Mouse (Mus musculus): ENCODE results near the gene Axdnd1.
"Not testable (repeated sequence)": the region's sequence is repeated elsewhere in the genome, so short reads cannot be mapped to it uniquely, and the experiment has no call there.

Gene Axdnd1

DNA sequence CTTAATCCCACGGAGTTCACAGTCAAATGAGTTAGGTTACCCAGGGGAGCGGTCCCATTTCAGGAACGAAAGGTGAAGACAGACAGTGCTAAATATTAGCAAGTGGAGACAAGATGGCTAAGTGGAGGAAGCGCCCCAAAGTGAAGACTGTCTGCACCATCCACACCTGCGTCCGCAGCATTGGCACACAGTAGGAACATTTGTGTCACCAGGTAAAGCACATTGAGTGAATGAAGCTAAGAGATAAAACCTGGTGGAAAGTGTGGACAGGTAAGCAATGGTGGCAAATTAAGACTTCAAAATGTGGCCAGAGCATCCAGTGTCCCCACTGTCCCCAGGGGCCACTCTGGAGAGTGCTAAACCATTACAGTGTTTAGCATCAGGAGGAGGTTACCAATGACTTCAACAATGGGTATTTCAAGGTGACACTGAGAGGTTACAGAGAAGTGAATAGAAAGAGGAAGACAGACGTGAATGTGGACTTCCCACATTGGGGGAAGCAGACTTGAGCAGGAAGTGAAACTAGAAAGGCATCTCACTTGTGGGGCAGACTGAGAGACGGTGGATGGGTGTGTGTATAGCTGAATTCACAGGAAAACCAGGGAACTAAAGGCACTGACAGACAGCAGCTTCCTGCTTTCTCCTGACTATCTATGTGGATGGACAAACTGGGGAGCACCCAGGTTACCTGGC, 16.2 kb upstream of the Axdnd1 start:
- DNase-seq (ENCODE audit: low read depth, low spot score) = peak; percentile 84

DNA sequence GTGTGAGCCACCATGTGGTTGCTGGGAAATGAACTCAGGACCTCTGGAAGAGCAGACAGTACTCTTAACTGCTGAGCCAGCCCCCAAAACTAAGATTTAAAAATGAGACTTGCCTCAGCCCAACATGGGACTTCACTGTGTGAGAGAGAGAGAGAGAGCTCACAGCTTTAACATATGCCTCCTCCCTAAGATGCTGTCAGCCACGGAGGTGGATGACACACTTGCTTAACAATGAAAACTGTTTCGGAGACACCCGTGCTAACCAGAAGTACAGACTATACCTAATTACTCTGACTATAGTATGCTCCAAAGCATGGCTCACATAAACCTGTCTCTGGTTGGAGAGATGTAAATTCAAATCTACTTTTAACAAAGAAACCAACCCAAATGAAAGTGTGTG, 12.5 kb upstream of the Axdnd1 start:
- no peak for DNase-seq (ENCODE audit: low read depth, low spot score)

DNA sequence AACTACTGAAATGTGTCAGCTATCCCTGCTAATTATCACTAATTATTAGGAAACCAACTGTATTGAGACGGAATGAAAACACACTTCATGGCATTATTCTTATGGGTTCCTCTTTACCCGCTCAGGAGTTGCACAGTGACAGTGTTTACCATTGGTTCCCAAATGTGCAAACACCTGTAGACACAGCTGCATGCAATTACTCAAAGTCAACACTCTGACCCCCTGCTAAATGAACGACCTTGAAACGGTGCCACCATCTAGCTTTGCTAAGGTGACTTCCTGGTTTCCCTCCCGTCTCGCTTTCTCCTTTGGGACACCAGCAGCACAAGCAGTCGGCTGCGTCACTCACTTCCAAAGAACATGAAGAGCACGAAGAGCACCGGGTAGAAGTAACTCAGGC, 11.5 kb upstream of the Axdnd1 start:
- DNase-seq (ENCODE audit: low read depth, low spot score) = peak; percentile 60

DNA sequence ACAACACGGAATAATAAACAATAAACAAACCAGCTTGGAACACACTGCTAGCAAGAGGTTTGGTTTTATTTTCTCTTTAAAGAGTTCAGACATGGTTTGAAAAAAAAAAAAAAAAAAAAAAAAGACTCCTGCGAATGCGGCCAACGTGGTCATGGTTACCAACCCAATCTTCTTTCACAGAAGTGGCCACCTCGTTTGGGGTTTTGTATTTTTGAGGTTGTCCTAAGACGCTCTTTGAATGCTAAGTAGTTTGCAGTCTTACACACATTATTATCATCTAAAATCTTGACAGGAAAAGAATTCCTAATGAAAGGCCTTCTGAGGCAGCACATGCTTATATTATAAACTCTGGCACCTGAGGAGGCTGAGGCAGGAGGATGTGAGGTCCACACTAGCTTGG, 7.5 kb upstream of the Axdnd1 start:
- no peak for DNase-seq (ENCODE audit: low read depth, low spot score)

DNA sequence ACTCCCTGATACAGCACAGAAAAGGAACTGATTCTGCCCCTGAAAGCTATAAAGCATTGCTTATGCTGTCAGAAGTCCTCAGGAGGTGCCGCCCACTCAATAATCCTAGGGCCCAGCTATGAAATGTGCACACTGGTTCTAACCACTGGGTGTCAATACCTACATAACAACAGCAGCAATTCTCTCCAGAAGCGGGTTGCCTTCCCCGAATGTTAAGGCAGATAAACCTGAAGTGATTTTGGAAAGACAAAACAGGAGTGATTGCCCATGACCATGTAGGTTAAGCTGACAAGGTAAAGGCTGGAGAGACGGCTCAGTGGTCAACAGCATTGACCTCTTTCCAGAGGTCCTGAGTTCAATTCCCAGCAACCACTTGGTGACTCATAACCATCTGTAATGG, 4.8 kb upstream of the Axdnd1 start:
- peak; percentile 17 for DNase-seq (ENCODE audit: low read depth, low spot score)

DNA sequence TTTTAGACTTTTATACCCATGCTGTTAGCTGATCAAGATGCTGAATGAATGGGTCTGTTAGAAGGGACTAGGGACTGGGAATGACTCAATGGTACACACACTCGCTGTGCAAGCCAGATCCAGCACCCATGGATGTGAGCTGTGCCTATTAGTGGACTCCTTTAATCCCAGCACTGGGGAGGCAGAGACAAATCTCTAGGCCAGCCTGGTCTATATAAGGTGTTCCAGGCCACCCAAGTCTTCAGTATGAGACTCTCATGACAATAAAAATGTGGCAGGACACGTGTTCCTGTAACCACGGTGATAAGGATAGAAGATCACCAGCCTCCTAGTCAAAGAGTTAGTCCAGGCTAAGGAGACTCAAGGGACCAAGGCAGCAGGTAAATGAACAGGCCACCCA, 3.1 kb upstream of the Axdnd1 start:
- DNase-seq (ENCODE audit: low read depth, low spot score) = no peak

DNA sequence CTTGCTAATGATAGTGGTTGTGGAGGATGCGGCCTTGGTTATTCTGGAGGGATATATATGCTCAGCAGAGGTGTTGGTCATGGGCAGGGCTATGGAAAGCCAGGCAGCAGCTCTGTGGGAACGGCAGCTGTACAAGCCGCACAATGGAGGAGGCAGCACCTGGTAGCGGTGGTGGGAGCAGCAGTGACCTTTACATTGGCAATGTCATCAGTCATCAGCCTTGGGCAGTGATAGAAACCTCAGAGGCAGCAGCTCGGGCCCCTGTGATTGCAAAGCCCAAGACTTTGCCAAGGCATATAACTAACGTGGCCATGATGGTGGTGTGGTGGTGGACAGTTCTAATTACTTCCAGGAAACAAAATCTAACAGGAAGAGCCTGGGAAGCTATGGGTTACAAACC, 2.5 kb upstream of the Axdnd1 start:
- no peak for DNase-seq (ENCODE audit: low read depth, low spot score)

DNA sequence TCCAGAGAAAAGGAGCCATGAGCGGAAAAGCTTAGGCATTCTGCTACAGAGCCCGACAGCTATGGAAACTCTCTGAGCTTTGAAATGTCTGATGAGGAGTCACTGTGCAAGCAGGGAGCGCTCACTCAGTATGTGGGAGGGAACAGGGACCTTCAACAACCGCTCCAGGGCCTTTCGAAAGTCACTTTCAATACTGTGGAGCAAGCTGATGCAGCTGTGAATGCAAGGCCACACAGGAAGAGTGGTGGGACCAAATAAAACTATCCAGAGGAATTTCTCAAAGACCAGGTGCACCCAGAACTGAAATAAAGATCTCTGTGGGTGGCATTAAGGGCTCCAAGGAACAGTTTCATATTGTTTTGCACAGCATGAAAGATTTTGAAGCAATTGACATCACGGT, 1.9 kb upstream of the Axdnd1 start:
- DNase-seq (ENCODE audit: low read depth, low spot score) = no peak

DNA sequence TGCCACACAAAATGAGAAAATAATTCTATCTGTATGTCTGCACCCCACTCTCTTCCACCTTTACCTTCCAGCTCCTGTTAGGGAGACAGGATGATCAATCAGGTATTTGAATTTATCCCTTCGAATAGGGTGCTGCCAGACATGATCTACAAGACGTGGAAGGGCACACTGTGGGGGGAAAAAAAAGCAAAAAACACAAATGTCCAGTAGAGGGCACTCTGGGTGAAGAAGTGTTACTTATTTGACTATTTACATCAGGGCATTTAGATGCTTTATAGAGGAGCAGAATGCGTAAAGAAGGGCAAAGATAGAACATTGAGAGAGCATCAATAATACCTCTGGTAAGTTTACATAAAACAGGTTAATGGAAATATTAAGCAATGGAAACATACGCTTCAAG, 2.8 kb downstream of the Axdnd1 start:
- DNase-seq (ENCODE audit: low read depth, low spot score) = peak; percentile 72

DNA sequence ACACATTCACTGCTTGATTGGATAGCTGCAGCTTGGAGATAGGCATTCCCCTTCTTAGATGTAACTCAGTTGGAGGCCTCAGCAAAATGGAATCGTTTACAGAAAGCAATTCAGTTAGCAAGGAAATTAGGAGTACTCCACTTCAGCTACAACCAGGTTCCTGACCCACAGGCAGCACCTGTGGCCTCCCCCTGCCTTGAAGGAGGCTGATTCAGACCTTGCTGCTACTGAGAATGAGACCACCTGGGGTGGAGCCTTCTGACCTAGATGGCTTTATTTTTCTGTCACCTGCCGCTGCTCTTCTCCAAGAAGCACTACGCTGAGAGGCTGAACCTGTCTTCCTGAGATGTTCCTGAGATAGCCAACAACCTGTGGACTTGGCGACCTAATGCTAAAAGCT, 12.4 kb downstream of the Axdnd1 start:
- DNase-seq (ENCODE audit: low read depth, low spot score) = no peak

DNA sequence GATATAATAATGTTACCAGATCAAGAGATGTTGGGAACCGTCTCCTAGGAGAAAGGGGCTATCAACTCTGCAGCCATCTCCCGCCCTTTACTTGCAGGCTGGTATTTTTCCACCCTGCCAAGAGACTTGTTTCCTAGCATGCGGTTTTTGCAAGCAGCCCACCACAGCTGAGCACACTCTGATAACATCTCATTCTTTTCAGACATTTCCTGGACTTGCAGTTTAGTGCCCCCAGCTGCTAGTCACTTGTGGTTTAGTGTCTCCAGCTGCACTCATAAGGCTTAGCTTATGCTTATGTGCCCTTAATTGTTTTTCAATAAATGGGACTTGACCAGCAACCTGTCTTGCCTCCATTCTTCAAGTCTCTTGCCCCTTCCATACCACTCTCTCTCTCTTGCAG, 13.0 kb downstream of the Axdnd1 start:
- no peak for DNase-seq (ENCODE audit: low read depth, low spot score)

DNA sequence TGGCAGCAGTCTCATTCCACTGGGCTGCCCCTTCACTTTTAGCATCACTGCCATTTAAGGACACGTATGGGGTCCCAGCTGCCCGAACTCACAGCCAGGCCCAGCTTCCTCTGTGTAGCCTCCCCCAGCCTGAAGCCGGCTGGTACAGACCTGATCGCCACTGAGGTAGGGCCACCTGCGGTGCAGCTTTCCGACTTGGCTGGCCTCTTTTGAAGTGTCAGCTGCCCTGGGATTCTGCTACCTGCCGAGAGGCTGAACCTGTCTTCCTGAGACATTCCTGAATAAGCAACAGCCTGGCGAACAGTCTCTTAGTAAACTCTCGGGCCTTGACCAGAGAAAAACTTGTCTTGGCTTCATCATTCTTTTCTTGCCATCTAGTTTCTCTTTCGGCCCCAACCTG, 17.7 kb downstream of the Axdnd1 start:
- DNase-seq (ENCODE audit: low read depth, low spot score) = no peak

DNA sequence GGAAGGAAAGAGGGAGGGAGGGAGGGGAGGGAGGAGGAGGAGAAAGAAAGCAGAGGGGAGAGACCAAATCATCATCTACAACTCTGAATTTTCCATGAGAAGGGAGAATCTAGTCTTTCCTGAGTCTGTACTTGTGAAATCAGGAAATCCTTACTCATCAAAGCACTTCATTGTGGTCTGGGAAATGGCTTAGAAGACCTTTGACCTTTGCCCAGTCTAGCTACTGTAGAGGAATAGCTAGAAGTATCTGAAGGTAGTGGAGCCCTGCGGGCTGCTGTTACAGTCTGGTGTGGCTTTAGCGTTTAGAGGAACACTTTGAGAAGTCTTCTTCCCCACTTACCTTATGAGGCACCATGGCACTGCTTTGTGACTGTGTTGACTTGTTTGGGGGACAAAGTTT, 18.5 kb downstream of the Axdnd1 start:
- no peak for DNase-seq (ENCODE audit: low read depth, low spot score)

DNA sequence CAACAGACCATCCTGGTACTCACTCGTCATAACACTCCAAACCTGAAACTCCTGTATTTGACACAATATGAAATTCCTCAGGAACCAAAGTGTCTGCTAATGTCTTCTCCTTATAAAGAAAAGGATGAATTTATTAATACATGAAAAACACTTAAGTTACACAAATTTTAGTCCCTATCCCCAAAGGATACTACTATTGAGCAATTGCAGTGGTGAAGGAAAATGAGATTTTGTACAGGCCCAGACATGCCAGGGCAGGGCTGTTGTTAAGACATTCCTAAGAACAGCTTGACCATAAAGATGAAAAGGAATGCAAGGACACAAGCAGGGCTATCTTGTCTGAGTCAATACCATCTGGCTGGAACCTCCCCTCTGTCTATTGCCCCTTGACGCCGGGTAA, 20.8 kb downstream of the Axdnd1 start:
- not testable (repeated sequence) for DNase-seq (ENCODE audit: low read depth, low spot score)

DNA sequence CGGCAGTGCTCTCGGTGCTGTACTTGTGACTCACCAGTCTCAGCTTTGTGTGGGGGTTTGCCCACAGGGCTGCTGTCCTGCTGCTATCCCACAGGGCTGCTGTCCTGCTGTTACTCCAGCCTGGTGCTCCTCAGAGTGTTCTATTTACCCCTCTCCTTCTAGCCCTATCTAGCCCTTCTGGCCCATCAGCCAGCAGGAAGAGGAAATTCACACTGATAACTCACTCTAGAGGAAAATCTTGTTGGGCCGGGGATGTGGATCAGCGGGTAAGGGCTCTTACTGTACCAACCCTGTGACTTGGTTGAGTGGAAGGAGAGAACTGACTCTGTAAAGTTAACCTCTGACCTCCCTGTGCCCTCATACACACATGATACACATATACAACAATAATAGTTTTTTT, 27.8 kb downstream of the Axdnd1 start:
- DNase-seq (ENCODE audit: low read depth, low spot score) = no peak

DNA sequence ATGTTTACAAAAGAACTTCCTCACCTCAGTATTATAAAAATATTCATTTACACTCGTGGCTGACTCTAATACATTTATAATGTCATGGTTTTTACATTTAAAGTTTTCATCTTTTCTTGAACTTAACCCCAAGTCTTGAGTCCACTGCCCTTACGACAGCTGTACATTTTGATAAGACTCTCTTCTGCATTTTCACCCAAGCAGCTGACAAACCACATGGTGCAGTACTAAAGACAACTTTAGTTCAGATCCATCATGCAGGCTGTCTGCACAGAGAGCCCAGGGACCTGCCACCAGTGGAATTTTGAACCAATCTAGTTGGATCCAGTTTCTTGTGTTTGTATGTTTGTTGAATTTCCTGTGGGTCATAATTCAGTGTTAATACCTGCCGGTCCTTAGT, 34.1 kb downstream of the Axdnd1 start:
- no peak for DNase-seq (ENCODE audit: low read depth, low spot score)

DNA sequence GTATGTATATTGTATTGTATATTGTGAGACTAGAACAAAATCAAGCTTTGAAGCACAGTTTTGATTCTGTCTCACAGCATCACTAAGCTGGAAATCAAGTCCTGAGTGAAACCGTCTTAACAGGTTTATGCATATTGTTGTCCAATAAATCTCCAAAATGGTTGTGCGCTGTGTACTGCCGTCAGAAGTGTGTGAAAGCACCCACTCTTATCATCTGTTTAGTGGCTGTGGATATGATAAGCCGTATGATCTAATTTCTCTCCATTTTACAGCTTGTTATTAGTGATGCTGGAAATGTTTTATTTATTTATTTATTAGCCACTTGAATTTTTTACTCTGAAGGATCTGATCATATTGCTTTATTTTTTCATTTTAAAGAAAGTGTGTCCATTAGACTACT, 34.7 kb downstream of the Axdnd1 start:
- no peak for DNase-seq (ENCODE audit: low read depth, low spot score)

DNA sequence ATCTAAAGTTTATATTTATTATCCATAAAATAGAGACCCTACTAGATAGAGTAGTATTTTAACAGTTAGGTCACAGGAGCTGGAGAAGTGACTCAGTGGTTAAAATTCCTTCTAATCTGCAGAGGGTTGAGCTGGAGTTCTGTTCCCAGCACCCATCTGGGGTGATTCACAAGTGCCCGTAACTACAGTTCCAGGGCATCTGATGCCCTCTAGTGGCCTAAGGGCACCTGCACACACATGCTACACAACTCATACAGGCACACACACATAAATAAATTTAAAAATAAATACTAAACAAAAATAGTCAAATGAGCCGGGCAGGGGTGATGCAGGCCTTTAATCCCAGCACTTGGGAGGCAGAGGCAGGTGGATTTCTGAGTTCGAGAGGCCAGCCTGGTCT, 39.7 kb downstream of the Axdnd1 start:
- peak; percentile 7 for DNase-seq (ENCODE audit: low read depth, low spot score)

DNA sequence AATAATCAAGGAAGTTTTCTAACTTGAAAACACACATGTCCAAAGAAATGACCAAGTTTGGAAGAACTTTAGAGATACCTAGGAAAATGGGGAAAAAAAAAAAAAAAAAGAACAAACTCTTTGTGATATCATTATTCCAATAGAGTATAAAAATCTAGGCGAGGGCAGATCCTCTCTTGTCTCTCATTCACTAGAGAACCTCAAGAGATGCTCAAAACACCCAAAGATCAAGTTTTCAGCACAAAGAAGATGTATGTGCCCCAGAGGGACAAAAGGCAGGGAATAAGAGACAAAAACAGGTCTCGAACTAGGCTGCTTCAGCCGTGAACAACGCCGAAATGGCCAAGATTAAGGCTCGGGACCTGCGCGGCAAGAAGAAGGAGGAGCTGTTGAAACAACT, 55.2 kb downstream of the Axdnd1 start, which contains the start of gene Gm2000:
Gene Gm2000, plus strand, starts transcription at position 301 of the 400 bp plus-strand sequence.
- DNase-seq (ENCODE audit: low read depth, low spot score) = no peak

DNA sequence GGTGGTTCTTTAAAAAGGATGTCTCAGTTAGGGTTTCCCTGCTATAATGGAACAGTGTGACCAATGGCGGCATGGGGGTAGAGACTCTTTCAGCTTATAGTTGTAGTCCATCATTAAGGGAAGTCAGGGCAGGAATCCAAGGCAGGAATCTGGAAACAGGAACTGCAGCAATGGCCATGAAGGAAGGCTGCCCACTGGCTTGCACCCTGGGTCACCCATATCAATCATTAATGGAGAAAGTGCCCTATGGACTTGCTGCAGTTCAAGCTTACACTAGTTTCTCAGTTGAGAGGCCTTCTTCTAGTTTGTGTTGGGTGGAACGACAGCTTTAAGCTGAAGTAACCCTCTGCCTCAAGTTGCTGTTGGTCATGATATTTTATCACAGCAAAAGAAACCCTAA, 68.5 kb downstream of the Axdnd1 start:
- DNase-seq (ENCODE audit: low read depth, low spot score) = no peak

DNA sequence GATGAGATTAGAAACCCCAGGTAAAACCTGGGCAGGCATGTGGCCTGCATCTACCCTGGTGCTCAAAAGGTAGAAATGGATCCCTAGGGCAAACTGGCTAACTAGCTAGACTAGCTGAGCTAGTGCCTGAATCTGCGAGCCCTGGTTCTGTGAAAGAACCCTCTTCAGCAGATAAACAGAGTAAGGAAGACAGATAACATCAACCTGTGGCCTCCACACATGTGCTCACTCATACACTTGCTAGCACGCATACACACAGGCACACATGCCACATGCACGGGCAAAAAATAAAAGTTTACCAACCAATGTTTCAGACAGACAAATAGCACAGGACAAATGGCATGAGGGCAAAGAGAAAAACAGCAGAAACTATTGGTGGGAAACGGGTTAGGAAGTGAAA, 70.5 kb downstream of the Axdnd1 start:
- no peak for DNase-seq (ENCODE audit: low read depth, low spot score)

DNA sequence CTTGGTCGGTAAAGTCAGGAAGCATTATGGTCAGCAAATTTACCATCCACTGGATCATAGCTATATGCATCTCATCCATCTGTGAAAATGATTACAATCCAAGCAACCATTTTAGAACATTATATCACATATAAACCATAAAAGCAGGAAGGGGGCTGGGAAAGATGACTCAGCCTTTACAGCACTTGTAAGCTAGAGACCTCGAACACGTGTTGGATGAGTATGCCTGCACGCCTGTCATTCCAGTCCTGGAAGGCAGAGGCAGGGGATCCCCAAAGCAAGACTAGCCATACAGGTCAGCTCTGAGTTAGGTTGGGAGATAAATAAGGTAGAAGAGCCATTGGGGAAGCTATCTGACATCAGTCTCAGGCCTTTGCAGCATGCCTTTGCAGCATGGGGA, 71.9 kb downstream of the Axdnd1 start:
- DNase-seq (ENCODE audit: low read depth, low spot score) = no peak

DNA sequence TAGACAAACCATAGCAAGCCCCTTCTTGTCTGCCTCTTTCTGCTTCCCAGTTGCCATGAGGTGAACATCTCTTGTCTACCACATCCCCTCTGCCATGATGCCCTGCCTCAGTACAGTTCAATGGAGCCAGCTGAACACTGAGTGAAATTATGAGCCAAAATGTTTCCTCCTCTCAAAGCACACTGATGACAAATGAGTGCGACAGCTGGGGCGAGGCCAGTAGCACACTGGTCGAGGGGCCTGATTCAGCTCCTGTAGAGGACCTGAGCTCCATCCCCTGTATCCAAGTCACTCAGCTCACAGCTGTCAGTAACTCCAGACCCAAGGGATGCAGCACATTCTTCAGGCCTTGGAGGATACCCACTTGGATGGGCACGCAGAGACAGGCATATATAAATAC, 75.3 kb downstream of the Axdnd1 start:
- DNase-seq (ENCODE audit: low read depth, low spot score) = no peak

DNA sequence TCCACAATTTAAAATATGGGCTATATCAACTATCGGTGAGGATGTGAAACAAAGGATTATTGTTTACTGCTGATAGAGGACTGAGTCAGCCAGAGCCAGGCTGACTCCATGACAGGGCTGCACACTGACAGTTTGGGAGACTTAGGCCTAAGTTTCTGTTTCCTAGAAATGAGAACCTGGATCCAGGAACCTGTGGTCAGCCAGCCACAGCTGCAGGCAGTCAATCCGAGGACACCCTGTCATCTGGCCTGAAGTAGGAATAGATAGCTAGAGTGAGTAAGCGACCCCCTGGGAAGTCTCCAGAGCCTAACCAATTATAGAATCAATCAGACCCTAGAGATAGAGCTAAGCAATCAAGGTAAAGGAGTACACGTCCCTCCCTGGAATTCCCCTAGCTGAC, 76.5 kb downstream of the Axdnd1 start:
- DNase-seq (ENCODE audit: low read depth, low spot score) = no peak

All from A20 (cell line).